Mouse (Mus musculus): ENCODE results near the gene Cit. TPM values are rescaled to one million over a fixed set of nuclear protein-coding genes. Genes with fewer than 3 reads are reported as not detected.

Gene Cit
- total RNA-seq, 2 experiments from 2014 or later = 20.1 to 24.9 TPM

DNA sequence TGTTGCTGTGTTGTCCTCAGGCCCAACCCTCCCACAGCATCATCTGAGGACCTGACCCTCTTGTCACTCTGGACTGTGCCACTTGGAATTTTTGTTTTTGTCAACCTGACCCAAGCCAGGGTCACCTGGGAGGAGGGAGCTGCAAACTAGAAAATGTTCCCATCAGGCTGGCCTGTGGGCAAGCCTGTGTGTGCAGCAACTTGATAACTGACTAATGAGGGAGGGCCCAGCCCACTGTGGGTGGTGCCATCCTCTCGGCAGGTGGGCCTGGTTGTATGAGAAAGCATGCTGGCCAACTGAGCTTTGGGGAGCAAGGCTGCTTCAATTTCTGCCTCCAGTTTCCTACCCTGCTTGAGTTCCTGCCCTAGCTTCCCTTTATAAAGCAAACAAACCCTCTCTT, 113.3 kb downstream of the Cit start:
- DNase-seq (ENCODE audit: low spot score in 2 of 2) = no peak

DNA sequence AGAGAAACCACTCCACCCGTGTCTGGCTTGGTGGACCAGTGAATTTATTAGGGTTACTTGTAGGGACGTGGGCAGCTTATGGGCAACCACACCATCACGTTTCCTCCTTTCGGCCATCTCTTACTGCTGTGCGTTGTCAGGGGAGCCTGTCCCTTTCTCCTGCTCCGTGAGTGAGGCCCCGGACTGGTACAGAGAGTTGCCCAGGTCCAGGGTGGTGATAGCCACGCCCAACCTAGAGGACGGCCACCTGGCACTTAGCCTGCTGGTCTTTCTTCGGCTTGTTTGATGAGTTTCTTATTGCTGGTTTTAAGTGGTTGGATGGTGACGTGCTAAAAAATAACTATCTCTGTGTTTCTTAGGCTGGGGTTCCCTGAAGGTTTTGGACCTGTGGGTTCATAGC, 113.7 kb downstream of the Cit start:
- no peak for DNase-seq (ENCODE audit: low spot score in 2 of 2)

DNA sequence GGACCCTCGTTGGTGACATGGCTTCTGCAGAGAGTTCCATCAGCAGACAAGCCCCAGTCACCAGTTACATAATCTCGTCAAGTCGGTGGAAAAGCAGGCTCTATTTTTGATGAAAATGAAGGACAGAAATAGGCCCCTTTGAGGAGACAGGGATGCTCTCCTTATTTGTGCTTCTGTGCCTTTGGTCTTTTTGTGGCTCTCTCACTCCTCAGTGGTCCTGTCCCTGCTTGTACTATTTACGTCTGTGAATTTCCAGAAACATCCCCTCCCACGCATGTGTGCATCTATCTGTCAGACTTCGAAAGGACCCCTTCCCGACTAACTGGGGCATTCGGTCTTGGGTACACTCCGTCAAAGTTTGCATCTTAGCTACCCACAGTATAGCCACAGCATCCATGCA, 116.7 kb downstream of the Cit start:
- no peak for DNase-seq (ENCODE audit: low spot score in 2 of 2)

DNA sequence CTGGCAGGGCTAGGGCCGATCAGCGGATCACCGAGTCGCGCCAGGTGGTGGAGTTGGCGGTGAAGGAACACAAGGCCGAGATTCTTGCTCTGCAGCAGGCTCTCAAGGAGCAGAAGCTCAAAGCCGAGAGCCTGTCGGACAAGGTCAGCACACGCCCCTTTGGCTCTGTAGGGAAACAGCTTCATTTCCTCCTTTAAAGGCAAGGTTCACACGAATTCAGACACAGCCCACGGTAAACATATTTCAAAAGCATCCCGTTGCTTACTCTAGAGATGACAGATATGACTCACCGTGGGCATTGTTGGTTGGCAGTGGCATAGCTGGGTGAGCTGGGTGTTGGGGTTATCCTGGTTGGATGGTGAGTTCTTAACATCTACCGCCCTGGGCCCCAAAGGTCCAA, 126.2 kb downstream of the Cit start:
- DNase-seq (ENCODE audit: low spot score in 2 of 2) = no peak

DNA sequence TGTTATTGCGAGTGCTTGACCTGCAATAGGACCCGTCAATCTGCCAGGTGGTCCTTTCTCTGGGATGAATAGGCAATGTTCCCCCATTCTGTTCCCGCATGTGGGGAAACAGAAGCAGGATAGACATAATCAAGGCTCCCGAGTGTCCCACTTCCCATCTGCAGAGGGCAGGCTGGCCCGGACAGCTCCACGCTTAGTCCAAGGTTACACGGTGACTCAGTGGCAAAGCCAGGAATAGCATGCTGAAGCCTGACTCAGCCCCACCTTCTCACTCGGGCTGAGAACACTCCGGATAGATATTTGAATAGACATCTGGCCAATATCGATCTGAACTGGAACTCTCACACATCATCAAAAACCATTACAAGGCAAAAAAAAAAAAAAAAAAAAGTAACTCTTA, 130.6 kb downstream of the Cit start:
- DNase-seq (ENCODE audit: low spot score in 2 of 2) = no peak

DNA sequence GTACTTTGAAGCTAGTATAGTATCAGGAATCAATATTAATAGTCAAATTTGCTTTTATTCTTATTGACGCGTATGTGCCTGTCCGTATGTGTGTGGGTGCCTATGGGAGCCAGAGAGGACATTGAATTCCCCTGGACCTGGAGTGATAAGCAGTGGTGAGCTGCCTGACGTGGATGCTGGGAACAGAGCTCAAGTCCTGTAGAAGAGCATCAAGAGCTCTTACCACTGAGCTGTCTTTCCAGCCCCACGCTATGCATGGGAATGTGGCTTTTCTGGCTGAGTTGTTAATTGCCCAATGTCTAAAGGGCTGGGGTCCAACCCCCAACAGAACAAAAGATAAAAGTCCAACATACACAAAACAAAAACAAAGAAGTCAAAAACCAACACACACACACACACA, 131.4 kb downstream of the Cit start:
- no peak for DNase-seq (ENCODE audit: low spot score in 2 of 2)

DNA sequence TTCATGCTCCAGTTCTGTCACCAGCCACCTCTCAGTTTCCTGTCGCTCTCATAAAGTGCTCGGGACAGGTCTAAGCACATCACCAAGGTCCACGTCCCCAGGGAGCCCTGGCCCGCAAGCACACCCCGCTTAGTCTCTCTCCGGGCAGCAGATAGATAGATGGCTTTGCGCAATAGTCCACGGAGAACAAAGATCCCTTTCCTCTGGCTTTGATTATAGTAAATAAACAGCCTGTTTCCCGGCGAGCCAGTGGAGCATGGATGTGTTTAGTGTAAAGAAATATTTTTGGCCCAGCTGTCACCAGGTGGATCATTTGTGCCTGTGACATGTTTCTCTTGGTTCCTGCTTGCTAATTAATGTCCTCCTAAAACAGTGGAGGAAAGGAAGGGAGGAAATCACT, 132.2 kb downstream of the Cit start:
- DNase-seq (ENCODE audit: low spot score in 2 of 2) = no peak

DNA sequence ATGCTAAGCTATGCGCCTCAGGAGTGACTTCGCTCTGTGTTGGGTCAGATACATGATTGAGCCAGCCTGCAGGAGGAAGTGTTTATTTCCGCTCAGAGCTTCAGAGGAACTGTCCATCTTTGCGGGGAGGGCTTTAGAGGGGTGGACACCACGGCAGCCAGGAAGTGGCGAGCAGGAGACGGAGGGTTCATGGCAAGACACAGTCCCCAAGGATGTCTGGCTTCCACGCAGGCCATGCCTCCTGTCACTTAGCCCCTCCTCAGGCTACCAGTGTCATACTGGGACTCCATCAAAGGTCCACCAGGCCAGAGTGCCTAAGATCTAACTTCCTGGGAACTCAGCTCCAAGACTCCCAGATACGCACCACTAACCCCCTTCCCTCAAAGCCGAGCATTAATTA, 132.7 kb downstream of the Cit start:
- DNase-seq (ENCODE audit: low spot score in 2 of 2) = no peak

DNA sequence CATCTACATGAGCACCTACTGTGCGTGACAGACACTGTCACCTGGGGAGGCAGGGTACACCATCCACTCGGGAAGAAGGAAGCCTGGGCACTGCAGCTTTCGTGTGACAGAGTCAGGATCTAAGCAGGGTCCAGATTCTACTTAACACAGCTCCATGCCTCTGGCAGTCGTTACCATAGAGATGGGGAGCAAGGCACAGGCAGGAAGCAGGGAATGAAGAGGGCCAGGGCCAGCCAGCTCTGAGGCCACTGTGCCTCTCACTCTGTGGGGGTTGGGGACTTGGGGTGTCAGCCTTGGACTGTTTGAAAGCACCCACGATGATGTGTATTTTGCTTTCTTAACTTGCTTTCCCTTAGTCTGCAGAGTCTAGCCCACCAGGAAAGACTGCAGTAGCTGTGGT, 133.2 kb downstream of the Cit start:
- no peak for DNase-seq (ENCODE audit: low spot score in 2 of 2)

DNA sequence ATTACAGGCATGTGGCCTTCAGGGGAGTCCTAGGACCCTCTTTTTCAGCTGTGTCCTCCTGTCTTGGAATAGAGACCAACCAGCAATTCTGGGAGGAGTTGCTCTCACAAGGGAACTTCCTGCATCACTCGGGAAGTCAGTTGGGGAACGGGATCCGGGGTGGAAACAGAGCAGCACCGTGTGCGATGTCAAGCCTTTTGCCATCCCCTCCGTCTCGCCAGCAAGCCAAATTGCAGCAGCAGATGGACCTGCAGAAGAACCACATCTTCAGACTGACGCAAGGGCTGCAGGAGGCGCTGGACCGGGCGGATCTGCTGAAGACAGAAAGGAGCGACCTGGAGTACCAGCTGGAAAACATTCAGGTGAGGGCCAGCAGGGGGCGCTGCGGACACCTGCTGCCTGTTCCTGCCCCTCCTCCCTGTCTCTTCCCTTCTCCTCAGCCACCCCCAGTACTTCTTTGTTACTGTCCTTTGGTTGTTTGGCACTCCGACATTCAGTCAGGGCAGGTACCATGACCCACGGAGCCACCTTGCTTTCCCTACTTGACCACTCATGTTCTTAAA, 134.1 kb downstream of the Cit start:
- no peak for DNase-seq (ENCODE audit: low spot score in 2 of 2)

DNA sequence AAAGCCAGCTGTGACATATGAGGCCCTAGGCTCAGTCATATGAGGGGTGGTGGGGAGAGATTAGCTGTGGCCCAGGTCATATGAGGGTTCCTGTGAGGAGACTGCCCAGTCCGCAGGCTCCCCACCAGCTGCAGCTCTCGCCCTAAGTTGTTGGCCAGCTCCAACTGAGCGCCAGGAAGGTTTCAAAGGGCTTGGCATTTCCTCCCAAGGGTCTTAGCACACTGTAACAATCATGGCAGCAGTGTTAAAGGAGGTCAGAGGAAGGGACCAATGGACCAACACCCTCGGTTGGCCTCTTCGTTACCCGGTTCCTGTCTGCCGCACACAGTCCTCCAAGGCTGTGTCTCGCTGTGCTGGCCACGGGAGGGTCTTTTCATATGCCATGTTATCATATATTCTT, 135.5 kb downstream of the Cit start:
- no peak for DNase-seq (ENCODE audit: low spot score in 2 of 2)

DNA sequence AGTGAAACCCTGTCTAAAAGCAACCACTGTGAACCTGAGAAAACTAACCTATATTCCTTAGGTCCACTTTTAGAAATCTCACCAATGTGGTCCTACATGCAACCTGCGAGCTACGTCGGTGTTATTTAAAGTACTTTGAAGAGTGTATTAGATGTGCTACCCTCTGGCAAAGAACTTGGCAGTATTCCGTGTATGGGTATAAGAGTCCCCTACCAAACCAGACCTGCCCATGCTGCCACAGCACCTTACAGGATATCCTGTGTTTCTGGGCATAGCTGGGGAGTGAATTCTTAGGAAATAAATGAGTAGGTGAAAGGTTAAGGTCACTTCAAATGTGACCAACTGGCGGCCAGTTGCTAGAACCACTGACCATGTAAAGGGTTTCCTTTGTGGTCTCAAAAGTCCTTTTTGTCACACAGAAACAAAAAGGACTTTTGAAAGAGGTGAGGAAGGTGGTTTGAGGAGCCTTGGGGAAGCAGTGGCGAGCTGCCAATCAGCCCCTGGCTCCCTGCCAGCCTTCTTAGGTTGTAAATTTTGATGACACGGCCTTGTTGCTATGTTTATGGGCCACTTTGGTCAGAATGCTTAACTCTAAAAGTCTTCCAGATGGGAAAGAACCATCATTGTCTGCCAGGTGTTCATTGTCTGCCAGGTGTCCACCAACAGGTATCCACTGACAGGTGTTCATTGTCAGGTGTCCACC, 137.7 kb downstream of the Cit start:
- peak; percentile 52 to 59 for DNase-seq (ENCODE audit: low spot score in 2 of 2)

DNA sequence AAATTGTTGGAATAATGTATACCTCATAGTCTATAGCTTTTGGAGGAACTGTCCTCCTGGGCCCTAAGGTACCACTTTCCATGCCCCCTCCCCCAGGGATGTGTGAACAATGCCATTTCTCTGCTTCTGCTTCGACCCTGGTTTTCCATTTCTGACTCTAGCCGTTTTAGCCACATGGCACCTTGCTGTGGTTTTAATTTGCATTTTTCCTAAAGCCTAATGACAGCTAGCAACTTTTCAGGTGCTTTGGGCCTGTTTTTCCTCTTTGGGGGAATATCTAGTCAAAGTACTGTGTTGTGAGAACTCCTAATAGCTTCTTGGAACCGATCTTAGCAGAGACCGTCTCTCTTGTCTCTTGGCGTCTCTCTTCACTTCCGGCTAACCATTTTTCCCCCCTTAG, 139.3 kb downstream of the Cit start:
- DNase-seq (ENCODE audit: low spot score in 2 of 2) = no peak

DNA sequence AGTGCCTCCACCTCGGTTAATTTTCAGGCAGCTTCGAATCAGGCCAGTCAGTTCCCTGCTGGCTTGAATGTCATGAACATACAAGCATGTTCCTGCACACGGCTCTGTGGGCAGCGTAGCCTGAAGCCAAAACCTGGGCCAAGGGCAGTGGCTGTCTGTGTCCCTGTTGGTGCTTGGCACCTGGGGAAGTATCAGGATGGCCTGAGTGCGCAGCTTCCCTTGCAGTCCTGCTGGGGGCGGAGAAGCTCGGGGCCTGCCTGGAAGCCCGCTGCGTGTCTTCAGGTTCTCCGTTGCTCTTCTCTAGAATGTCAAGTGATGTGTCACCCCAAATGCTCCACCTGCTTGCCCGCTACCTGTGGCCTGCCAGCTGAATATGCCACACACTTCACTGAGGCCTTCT, 140.0 kb downstream of the Cit start:
- no peak for DNase-seq (ENCODE audit: low spot score in 2 of 2)

DNA sequence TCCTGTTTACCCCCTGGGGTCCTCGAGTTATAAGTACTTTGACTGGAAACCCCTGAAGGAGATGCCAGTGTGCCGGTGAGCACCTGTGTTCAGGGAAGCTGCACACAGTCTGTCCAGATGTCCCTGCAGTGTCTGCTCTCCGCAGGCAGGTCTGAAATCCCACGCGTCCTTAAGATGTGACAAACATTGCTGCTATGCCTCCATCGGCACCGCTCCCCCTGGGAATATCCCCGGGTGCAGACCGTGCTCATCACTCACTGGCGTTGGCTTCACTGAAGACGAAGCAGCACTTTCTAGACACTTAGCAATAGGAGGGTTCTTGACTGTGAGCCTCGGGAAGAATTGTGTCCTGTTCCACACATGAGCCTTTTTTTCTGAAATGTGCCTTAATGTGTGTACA, 142.2 kb downstream of the Cit start:
- no peak for DNase-seq (ENCODE audit: low spot score in 2 of 2)

DNA sequence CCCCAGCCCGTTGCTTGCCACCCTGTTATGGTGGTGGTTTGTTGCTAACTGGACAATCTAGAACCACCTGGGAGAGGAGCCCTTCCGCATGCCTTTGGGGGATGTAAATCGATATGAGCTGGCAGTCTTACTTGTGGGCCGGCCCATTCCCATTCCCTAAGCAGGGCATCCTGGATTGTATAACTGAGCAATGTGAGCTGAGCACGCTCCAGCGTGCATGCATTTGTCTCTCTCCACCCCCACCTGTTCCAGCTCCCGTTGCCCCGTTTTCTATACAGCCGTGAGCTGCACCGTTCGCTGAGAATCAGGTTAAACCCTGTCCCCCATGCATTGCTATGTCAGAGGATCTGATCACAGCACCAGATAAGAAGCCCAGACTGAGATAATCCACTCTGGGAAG, 146.6 kb downstream of the Cit start:
- no peak for DNase-seq (ENCODE audit: low spot score in 2 of 2)

DNA sequence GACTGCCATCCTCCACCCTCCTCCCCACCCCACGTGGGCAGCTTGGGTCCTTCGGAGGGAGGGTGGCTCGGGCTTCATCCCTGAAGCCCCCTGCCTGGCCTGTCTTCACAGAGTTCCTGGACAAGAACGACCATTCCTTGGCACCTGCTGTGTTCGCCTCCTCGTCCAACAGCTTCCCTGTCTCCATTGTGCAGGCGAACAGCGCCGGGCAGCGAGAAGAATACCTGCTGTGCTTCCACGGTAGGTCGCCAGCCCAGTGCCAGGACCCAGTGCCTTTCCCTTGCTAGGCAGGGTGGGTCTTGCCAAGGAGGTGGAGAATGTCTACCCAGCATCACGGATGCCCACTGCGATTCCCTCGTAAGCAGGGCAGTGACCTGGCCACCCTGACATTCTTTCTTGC, 149.0 kb downstream of the Cit start:
- DNase-seq (ENCODE audit: low spot score in 2 of 2) = no peak

DNA sequence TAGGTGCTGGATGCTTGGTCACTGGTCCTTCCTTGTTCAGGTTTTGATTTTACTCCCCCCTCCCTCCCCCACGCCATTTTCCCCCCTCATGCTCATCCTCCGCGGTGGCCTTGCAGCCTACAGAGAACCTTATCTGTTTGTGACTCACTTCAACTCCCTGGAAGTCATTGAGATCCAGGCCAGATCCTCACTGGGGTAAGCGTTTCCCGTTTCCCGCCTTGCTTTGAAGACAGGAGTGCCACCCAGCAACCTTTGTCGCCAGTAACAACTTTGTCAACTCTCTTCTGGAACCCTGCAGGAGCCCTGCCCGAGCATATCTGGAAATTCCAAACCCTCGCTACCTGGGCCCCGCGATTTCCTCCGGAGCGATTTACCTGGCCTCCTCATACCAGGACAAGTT, 152.3 kb downstream of the Cit start:
- DNase-seq (ENCODE audit: low spot score in 2 of 2) = no peak

DNA sequence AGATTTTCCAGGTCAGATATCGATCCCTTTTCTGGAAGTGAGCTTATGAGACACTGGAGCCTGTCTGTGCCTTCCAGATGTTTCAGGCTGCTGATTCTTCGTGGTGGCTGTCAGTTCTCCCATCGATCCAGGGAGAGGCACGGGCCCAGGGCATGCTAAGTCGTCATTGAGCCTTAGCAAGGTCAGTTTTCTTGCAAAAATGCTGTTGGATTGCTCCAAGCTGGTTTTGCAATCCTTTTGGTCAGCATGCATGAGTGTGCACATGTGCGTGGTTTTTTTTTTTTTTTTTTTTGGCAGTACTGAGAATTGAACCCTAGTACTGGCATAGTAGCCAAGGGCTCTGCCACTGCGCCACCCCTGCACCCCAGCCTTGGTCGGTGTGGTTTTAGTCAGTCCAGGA, 158.1 kb downstream of the Cit start:
- no peak for DNase-seq (ENCODE audit: low spot score in 2 of 2)

DNA sequence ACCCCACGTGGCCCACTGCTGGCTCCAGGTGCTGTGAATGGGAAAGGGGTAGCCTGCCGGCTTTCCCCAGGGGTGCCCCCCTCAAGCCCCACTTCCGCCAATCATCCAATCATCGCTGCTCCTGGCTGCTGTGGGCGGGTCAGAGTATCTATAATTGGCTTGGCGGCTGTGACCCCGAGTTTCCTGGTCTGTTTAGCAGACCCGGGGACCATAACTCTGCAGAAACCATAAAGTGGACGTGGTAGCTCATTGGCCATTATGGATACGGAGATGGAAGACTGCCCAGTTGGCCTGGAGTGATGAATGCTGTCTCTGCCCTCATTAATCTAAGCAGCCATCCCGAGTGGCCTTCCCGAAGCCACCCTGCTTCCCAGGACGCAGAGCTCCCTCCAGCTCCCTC, 158.7 kb downstream of the Cit start:
- no peak for DNase-seq (ENCODE audit: low spot score in 2 of 2)

DNA sequence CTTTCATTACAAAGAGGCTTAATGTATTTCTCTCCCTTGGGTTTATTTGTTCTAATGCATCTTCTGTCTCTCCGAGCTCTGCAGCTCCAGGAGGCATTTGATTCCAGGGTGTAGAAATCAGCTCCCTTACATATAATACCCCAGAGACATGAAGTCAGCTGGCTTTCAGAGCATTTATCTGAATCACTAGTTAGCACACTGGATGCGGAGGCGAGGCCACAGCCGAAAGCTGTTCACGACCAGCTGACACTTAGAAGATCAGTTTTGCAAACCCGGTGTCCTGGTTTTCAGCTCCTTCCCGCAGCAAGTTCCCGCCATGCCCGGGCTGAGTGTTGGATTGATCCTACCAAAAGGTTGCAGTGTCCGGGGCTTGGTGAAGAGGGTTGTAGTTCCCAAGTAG, 159.2 kb downstream of the Cit start:
- no peak for DNase-seq (ENCODE audit: low spot score in 2 of 2)

DNA sequence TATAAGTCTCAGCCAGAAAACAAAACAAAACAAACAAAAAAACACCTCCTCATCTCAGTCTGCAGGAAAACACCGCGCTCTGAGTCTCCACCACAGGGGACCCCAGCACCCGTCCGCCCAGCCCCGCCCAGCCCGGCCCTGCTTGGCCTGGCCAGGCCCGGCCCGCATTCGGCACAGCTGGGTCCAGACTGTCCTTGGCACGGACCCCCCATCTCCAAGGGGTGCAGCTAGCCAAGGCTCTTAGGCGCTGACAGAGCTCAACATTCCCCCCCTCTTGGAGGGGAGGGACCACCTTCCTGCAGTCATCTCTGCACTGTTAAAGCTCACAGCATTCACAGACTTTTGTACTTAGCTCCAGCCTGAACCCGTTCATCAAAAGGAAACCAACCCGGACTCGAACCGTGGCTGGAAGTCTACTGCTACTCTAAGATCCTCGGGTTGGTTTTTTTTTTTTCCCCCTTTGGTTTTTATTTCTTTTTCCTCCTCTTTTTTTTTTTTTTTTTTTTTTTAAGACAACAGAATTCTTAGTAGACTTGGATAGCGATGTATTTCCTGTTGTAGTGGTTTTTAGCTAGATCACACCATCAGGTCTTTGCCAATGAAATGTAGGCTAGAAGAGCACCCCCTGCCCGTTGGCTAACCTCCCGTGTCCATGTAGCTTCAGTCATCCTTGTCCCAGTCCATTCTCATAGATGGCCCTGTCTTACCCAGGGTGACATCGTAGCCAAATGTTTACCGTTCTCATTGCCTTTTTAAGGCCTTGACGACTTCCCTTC, 161.4 kb downstream of the Cit start:
- no peak for DNase-seq (ENCODE audit: low spot score in 2 of 2)

DNA sequence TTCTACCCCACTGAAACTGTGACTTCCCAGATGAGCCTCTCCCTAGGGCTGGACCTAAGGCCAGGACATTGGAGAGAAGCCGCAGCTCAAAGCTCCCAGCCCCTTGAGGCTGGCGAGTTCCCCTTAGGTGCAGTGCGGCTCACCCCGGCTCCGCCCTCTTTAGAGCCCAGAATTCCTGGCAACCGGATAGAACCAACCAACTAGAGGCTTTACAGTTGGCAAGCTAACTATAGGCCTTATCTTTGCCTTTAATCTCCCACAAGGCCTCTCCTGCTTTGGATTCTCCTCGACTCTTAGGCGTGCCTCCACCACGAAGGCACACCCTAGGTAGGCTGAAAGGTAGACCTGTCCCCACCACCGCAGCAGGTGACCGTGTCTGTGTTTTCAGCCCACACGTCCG, 162.6 kb downstream of the Cit start:
- no peak for DNase-seq (ENCODE audit: low spot score in 2 of 2)
